Mouse (Mus musculus): Measurements from ENCODE around the gene Galnt6.

Gene Galnt6

DNA sequence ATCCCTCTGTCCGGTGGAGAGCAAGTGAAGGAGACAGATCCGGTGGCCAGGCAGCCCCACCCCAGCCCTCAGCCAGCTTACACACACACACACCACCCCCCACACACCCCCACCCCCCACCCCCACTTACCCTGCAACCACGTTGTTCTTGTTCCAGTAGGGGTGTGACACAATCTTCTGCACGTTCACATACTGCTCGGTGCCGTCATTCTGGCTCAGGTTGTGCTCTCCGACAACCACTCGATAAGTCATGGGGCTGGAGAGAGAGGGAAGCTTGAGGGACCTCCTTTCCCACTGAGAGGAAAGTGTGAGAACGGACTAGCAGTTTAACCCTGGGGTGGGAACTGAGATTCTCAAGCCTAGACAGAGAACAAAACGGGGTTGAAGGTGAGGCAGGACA, 44.7 kb downstream of the Galnt6 start:
- DNase-seq (ENCODE audit: low read depth, low spot score): no peak

DNA sequence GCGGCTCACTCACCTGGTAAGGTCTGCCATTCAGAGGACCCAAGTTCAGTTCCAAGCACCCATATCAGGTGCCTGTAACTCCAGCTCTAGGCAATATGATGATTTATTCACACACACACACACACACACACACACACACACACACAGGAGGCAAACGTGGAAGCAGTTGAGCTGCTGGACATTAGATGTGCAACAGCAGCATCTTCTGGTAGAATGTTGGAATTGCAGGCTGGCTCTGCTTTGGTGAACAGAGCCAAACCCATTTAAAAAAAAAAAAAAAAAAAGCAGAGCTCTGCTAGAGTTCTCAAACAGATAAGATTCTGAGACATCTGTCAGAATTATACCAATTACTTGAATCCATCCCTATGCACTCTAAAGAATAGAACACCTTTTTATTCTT, 46.1 kb downstream of the Galnt6 start:
- DNase-seq (ENCODE audit: low read depth, low spot score): peak; percentile 93

- no peak for DNase-seq (ENCODE audit: low read depth, low spot score)
Observed at GRCm38 (mm10) chr15:100681770-100682169, 47.4 kb downstream of the Galnt6 start.

- no peak for DNase-seq (ENCODE audit: low read depth, low spot score)
Observed at GRCm38 (mm10) chr15:100680381-100680780, 48.8 kb downstream of the Galnt6 start.

DNA sequence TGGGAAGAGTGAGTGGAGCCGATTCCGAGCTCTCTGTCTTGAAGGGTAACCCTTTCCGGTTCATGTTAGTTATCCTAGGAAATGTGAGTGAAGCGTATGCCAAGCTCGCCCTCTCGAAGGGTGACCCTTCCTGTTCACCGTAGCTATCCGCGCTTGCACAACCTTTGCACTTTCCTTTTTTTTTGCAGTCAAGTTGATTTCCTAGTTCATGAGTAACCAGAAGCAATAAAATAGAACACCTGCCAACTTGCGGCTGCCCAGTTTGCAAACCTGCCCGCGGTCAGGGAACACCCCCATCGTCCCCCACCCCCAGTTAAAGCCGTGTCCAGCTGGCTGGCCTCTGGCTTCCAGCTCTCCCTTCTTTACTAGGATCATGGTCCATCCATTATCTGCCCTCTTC, 50.2 kb downstream of the Galnt6 start:
- no peak for DNase-seq (ENCODE audit: low read depth, low spot score)

- DNase-seq (ENCODE audit: low read depth, low spot score): no peak
Observed at GRCm38 (mm10) chr15:100678581-100678980, 50.6 kb downstream of the Galnt6 start.

DNA sequence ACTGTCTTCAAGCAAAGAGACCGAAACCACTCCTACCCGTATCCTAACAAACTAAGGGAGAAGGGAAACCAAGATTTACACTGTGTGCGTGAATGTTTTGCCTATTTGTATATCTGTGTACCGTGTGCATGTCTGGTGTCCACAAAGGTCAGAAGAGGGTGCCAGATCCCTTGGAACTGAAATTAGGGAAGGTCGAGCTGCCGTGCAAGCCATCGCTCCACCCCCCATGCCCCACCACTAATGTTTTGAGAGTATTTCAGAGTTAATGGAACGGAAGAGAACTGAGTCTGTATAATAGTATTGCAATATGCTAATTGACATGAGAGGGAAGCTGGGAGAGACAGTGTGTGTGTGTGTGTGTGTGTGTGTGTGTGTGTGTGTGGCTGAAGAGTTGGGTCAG, 51.5 kb downstream of the Galnt6 start:
- DNase-seq (ENCODE audit: low read depth, low spot score): no peak

DNA sequence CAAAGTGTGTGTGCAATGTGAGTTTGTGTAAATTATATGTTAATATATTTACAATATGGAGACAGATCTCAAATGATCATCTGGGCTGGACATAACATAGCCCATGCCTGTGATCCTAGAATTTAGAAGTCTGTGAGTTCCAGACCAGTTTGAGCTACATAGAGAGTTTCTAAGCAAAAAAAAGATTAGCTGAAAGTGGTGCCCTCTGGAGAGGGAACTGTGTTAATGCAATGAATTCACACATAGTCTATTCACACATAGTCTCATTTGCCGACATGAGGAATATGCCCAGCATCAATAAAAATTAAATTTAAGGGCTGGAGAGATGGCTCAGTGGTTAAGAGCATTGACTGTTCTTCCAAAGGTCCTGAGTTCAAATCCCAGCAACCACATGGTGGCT, 52.7 kb downstream of the Galnt6 start:
- peak; percentile 34 for DNase-seq (ENCODE audit: low read depth, low spot score)

GRCm38 (mm10) chr15:100675486-100675885, 53.7 kb downstream of the Galnt6 start:
- DNase-seq (ENCODE audit: low read depth, low spot score): no peak

DNA sequence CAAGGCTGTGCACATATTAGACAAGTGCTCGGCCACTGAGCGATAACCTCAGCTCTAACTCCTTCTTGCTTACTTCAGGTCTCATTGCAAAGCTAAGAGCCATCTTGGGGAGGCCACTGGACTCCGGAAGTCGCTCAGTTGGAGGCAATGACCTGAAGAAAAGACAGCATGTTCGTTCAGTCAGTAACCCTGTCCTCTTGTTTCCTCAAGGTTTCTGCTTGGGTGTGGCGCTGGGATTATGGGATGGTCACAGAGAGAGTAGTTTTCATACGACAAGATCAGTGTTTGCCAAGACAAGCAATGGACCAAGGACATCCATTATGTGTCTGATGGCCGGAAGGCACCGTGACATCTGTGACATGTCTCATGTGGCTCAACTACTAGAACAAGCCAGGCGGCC, 54.6 kb downstream of the Galnt6 start:
- no peak for DNase-seq (ENCODE audit: low read depth, low spot score)

- no peak for DNase-seq (ENCODE audit: low read depth, low spot score)
Observed at GRCm38 (mm10) chr15:100673585-100674391, 55.4 kb downstream of the Galnt6 start.

DNA sequence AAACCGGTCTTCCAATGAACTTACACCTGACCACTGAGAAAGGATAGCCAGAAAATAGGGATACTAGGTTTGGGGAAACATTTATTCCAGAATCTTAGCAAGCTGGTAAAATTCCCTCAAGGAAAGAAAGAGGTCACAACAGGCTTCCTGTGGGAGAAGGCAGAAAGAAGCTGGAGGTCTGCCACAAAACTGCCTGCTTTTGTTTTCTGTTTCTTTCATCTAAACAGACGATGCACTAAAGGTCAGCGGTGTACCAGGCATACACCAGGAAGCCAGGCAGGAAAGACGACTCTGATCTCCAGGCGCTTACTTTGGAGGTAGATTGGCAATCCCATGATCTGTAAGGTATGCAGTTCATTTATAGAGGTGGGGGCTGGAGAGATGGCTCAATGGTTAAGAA, 58.3 kb downstream of the Galnt6 start:
- DNase-seq (ENCODE audit: low read depth, low spot score): no peak

- DNase-seq (ENCODE audit: low read depth, low spot score): peak; percentile 81
Observed at GRCm38 (mm10) chr15:100670004-100670403, 59.2 kb downstream of the Galnt6 start.

- peak; percentile 90 for DNase-seq (ENCODE audit: low read depth, low spot score)
Observed at GRCm38 (mm10) chr15:100669337-100669736, 59.8 kb downstream of the Galnt6 start, which contains the start of gene Bin2. TSS of gene Bin2 (minus strand) at chr15:100669553.

GRCm38 (mm10) chr15:100667871-100668545, 61.2 kb downstream of the Galnt6 start:
- DNase-seq (ENCODE audit: low read depth, low spot score): peak; percentile 88

DNA sequence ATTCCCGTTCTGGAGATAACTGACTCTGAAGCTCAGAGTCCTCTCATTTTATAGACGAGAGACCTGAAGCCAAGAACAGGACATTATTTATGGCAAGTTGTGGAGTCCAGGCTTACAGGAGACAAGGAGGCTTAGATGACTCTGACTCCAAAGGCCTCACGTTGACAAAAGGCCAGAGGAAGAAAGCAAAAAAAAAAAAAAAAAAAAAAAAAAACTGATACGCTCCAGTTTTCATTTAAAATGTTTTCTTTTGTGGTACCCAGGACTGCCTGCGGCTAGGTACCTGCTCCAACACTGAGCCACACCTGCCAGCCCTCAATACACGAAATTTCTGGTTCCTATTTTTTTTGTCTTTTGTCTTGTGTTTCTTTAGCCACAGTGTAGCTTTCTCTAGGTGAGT, 61.8 kb downstream of the Galnt6 start:
- no peak for DNase-seq (ENCODE audit: low read depth, low spot score)

DNA sequence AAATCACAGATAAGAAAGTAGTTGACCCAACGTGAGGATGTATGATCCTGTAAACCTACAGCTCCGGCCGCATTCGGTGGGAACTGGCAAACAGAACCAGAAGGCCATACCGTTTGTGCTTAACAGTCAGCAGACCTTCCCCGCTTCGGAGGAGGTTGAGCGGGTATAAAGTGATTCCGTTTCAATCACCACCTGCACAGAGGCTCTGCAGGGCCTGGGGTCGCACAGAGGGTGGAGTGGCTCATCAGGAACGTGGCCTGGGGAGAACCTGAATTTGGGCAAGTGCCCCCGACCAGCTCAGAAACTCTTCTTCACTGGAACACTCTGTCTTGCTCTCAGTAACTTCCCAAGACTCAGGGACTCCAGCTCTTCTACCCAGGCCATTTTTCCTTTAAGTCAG, 62.3 kb downstream of the Galnt6 start:
- DNase-seq (ENCODE audit: low read depth, low spot score): peak; percentile 25

GRCm38 (mm10) chr15:100666219-100666696, 62.9 kb downstream of the Galnt6 start:
- DNase-seq (ENCODE audit: low read depth, low spot score): peak; percentile 48

DNA sequence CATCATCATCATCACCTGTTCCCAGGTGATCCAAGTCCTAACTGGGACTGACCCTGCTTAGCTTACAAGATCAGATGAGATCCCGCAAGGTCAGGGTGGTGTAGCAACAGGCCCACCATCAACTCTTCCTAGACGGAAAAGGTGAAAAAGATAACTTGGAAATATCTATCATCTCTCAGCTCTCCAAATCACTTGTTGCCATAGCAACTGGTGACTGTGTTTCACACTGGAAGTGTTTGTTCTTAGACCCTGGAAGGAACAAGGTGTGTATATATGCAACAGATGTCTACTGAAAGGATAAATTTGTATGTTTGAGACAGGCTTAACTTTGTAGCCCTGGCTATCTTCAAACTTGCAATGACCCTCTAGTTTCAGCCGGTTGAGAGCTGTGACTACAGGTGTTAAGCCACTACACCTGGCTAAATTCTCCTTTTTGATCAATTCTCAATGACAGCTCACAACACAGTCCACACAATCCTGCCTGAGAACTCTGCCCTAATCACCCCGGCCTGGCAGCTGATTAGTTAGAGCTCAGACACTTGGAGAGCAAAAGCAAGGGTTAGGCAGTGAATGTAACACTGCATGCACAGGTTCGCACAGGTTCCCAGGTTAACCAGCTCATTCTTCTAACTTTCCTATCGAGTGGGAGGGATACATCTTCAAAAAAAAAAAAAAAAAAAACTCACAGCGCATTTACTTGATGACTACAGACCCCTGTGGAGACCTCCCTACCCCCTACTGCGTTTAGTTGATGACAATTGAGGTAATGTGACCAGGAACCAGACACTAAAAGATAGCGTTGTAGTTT, 63.6 kb downstream of the Galnt6 start:
- peak; percentile 76 for DNase-seq (ENCODE audit: low read depth, low spot score)

DNA sequence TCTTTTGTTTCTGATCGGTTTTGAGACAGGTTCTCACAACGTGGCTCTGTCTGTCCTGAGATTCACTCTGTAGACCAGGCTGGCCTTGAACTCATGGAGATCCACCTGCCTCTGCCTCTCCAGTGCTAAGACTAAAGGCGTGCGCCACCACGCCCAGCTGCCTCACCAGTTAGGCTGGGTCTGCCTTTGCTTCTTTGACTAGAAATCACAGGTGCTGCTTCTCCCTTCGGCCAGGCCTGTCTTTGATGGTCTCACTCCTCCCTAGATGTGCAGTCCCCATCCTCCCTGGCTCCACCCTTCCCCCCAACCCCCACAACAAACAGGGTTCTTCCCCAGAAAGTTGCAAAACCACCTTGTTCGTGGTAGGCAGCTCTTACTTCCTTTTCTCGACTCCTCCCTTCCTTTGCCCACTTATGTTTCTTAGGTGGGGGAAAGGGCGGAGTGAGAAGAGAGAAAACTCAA, 64.3 kb downstream of the Galnt6 start:
- DNase-seq (ENCODE audit: low read depth, low spot score): peak; percentile 87

DNA sequence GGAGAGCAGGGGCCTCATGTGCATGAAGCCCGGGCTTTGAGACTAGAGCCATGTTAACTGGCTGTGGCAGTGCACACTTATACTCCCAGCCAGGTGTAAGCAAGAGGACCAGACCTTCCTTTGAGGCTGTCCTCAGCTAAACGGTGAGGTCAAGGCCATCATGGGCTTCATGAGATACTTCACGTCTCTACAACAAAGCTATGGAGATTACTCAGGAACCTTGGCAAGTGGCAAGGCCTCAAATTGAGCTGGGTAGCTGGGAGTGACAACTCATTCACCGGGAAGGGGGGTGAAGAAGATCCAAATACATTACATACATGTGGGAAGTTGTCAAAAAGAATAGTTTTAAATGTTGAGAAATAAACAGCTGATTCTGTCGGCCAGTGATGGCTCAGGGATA, 68.4 kb downstream of the Galnt6 start:
- DNase-seq (ENCODE audit: low read depth, low spot score): no peak

GRCm38 (mm10) chr15:100660306-100660705, 68.9 kb downstream of the Galnt6 start:
- DNase-seq (ENCODE audit: low read depth, low spot score): no peak
